In the genomic region with DNA sequence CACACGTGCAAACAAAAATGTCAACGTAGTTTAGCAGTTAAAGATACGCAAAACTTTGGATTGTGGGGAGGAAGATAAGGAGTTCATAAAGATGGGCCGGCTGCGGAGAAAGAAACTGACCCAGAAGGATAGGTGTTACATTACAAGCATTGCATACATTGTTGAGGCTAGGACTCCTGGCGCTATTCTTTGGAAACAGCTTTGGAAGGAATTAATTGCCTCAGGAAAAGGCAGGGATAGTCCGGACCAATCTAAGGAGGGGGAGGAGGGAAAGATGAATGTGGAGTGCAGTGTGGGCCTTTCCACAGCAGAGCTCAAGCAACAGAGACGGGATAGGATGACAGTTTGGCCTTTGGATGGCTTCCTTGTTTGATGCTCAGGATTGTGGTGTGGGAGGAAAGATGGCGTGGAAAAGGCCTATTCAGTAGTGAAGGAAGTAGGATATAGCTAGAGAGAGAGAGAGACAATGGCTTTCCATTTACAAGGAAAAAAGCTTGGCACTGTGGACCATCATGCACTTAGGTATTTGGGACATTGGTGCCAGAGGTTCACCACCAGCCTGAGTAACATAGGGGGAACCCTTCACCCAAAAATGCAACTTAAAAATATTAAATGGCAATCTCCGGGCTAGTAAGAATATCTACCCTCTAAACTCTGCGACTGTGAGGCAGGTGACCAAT, we compare ENCODE assay signal across 8 mouse cellular contexts. TPM values are rescaled to one million over a fixed set of nuclear protein-coding genes. Genes with fewer than 3 reads are reported as not detected.
DNase-seq lines count a peak whose midpoint lies in the region; ATAC-seq lines count a peak whose summit lies in the region.

No protein-coding gene starts in this region.

- DNase-seq in lung, postnatal 25 days (ENCODE audit: low spot score), result no peak
- DNase-seq in left cerebral cortex, adult 11 months (ENCODE audit: low spot score), result no peak
- no peak for DNase-seq in c-Kit-positive CD71-positive TER-119-positive erythroid progenitor cells, embryonic 14.5 days (ENCODE audit: low spot score)
- no peak for DNase-seq in left cerebral cortex, postnatal 25 days (ENCODE audit: low spot score in 2 of 2)

- peak overlapping the region; percentile 98 for H3K9ac ChIP-seq in lung, embryonic 16.5 days (ENCODE audit: low read length)
- H3K9ac ChIP-seq in embryonic facial prominence, embryonic 12.5 days, result peak overlapping the region; percentile 95
- peak overlapping the region; percentile 94 for H3K9ac ChIP-seq in intestine, embryonic 16.5 days (ENCODE audit: low read depth, low read length)
- peak overlapping the region; percentile 92 for H3K9ac ChIP-seq in neural tube, embryonic 15.5 days (replicated peaks)

- peak overlapping the region; percentile 96 for H3K4me2 ChIP-seq in lung, embryonic 16.5 days (ENCODE audit: low read depth, low read length)
- peak overlapping the region; percentile 98 for H3K4me2 ChIP-seq in embryonic facial prominence, embryonic 12.5 days (replicated peaks)
- peak overlapping the region; percentile 88 for H3K4me2 ChIP-seq in intestine, embryonic 16.5 days (ENCODE audit: low read depth, low read length)
- H3K4me2 ChIP-seq in neural tube, embryonic 15.5 days, result peak overlapping the region; percentile 98

- H3K36me3 ChIP-seq in lung, embryonic 16.5 days (ENCODE audit: control insufficient read depth, insufficient read depth, low read length), result no peaks in the 10 kb centered on the region
- 0 out of 2 replicates have a peak, but pooled peaks cover 4% of the 10 kb centered on the region for H3K36me3 ChIP-seq in embryonic facial prominence, embryonic 12.5 days
- H3K36me3 ChIP-seq in intestine, embryonic 16.5 days (ENCODE audit: control insufficient read depth, insufficient read depth, low read length), result no peaks in the 10 kb centered on the region
- H3K36me3 ChIP-seq in neural tube, embryonic 15.5 days, result no peaks in the 10 kb centered on the region

- ATAC-seq in lung, embryonic 16.5 days (ENCODE audit: low read depth), result no peak
- ATAC-seq in embryonic facial prominence, embryonic 12.5 days (ENCODE audit: insufficient number of reproducible peaks, insufficient read depth, low FRiP score, low TSS enrichment), result no peak
- no peak for ATAC-seq in intestine, embryonic 16.5 days
- no peak for ATAC-seq in neural tube, embryonic 15.5 days (ENCODE audit: low FRiP score)

- intact Hi-C loops in left cerebral cortex, postnatal 25 days (cut with DNase I), result no loop called here

- H3K4me1 ChIP-seq in lung, embryonic 16.5 days (replicated peaks; ENCODE audit: control insufficient read depth, insufficient read depth, low read length), result peaks cover 19% of the 10 kb centered on the region
- H3K4me1 ChIP-seq in embryonic facial prominence, embryonic 12.5 days, result peaks cover 20% of the 10 kb centered on the region
- H3K4me1 ChIP-seq in intestine, embryonic 16.5 days (ENCODE audit: control insufficient read depth, insufficient read depth, low read length), result peaks cover 24% of the 10 kb centered on the region
- peaks cover 46% of the 10 kb centered on the region for H3K4me1 ChIP-seq in neural tube, embryonic 15.5 days

- no peaks in the 10 kb centered on the region for H3K9me3 ChIP-seq in lung, embryonic 16.5 days (ENCODE audit: control insufficient read depth, low read length)
- no peaks in the 10 kb centered on the region for H3K9me3 ChIP-seq in embryonic facial prominence, embryonic 12.5 days
- no peaks in the 10 kb centered on the region for H3K9me3 ChIP-seq in intestine, embryonic 16.5 days (ENCODE audit: control insufficient read depth, low read length)
- no peaks in the 10 kb centered on the region for H3K9me3 ChIP-seq in neural tube, embryonic 15.5 days (replicated peaks)

- H3K4me3 ChIP-seq in lung, embryonic 16.5 days (ENCODE audit: low read length), result peak overlapping the region; percentile 99
- H3K4me3 ChIP-seq in embryonic facial prominence, embryonic 12.5 days, result peak overlapping the region; percentile 98
- H3K4me3 ChIP-seq in intestine, embryonic 16.5 days (ENCODE audit: low read length), result peak overlapping the region; percentile 88
- peak overlapping the region; percentile 65 for H3K4me3 ChIP-seq in neural tube, embryonic 15.5 days (replicated peaks)

- H3K27ac ChIP-seq in lung, embryonic 16.5 days (ENCODE audit: low read length), result no peak overlapping the region
- no peak overlapping the region for H3K27ac ChIP-seq in embryonic facial prominence, embryonic 12.5 days
- peak overlapping the region; percentile 84 for H3K27ac ChIP-seq in intestine, embryonic 16.5 days (ENCODE audit: low read length)
- peak overlapping the region; percentile 86 for H3K27ac ChIP-seq in neural tube, embryonic 15.5 days (replicated peaks)

- no peaks in the 10 kb centered on the region for H3K27me3 ChIP-seq in lung, embryonic 16.5 days (ENCODE audit: control insufficient read depth, insufficient read depth, low read depth, low read length)
- no peaks in the 10 kb centered on the region for H3K27me3 ChIP-seq in embryonic facial prominence, embryonic 12.5 days
- H3K27me3 ChIP-seq in intestine, embryonic 16.5 days (replicated peaks; ENCODE audit: control insufficient read depth, insufficient read depth, low read length), result no peaks in the 10 kb centered on the region
- H3K27me3 ChIP-seq in neural tube, embryonic 15.5 days (replicated peaks), result no peaks in the 10 kb centered on the region

- WGBS in lung, embryonic 16.5 days, result 19% methylated on average over 11 of the region's 11 CpGs
- 24% methylated on average over 11 of the region's 11 CpGs for WGBS in embryonic facial prominence, embryonic 12.5 days
- 22% methylated on average over 11 of the region's 11 CpGs for whole genome bisulfite sequencing in intestine, embryonic 16.5 days
- WGBS in neural tube, embryonic 15.5 days, result 32% methylated on average over 11 of the region's 11 CpGs

RNA-seq across cellular contexts. Expression of gene Clta, which starts 9.3 kb away (rescaled TPM):
- polyA plus RNA-seq in lung, embryonic 16.5 days (2015; fragmentation: Nextera tagmentation; extraction: Ambion mirVana), result 186 and 199 TPM in 2 replicates
- 254 and 261 TPM in 2 replicates for polyA plus RNA-seq in embryonic facial prominence, embryonic 12.5 days (2016; fragmentation: Nextera tagmentation; extraction: Ambion mirVana)
- 241 and 256 TPM in 2 replicates for polyA plus RNA-seq in intestine, embryonic 16.5 days (2015; fragmentation: Nextera tagmentation; extraction: Ambion mirVana)
- 342 and 381 TPM in 2 replicates for polyA plus RNA-seq in neural tube, embryonic 15.5 days (2015; fragmentation: Nextera tagmentation; extraction: Ambion mirVana)
- total RNA-seq in left cerebral cortex, postnatal 25 days (2021), result 100 to 1,000 TPM; 280 to 281 TPM

RNA-seq across cellular contexts. Expression of gene Ccin, which starts 30.2 kb away (rescaled TPM):
- not detected in 2 replicates for polyA plus RNA-seq in lung, embryonic 16.5 days (2015; fragmentation: Nextera tagmentation; extraction: Ambion mirVana)
- polyA plus RNA-seq in embryonic facial prominence, embryonic 12.5 days (2016; fragmentation: Nextera tagmentation; extraction: Ambion mirVana), result 0.11 TPM in 1 of 2 replicates, not detected in the other
- polyA plus RNA-seq in intestine, embryonic 16.5 days (2015; fragmentation: Nextera tagmentation; extraction: Ambion mirVana), result not detected in 2 replicates
- not detected in 2 replicates for polyA plus RNA-seq in neural tube, embryonic 15.5 days (2015; fragmentation: Nextera tagmentation; extraction: Ambion mirVana)
- not detected for total RNA-seq in left cerebral cortex, postnatal 25 days (2021)

RNA-seq across cellular contexts. Expression of gene Glipr2, which starts 56.3 kb away (rescaled TPM):
- 57.8 and 59.6 TPM in 2 replicates for polyA plus RNA-seq in lung, embryonic 16.5 days (2015; fragmentation: Nextera tagmentation; extraction: Ambion mirVana)
- 113 and 118 TPM in 2 replicates for polyA plus RNA-seq in embryonic facial prominence, embryonic 12.5 days (2016; fragmentation: Nextera tagmentation; extraction: Ambion mirVana)
- 69.4 and 78.5 TPM in 2 replicates for polyA plus RNA-seq in intestine, embryonic 16.5 days (2015; fragmentation: Nextera tagmentation; extraction: Ambion mirVana)
- polyA plus RNA-seq in neural tube, embryonic 15.5 days (2015; fragmentation: Nextera tagmentation; extraction: Ambion mirVana), result 42.3 and 51.4 TPM in 2 replicates
- total RNA-seq in left cerebral cortex, postnatal 25 days (2021), result 1 to 10 TPM; 2.7 to 2.9 TPM

Comparison
In these comparisons a context has a peak if more than half of its experiments do, and no peak if none do; other contexts are left out.
1. H3K27ac ChIP-seq: peak in intestine, embryonic 16.5 days (single experiment) and neural tube, embryonic 15.5 days (single experiment); none in lung, embryonic 16.5 days (single experiment) and embryonic facial prominence, embryonic 12.5 days (single experiment).
2. Peak in every context shown above with its lines, with median percentiles within 50 percentile points of each other: H3K4me2 ChIP-seq, H3K4me3 ChIP-seq and H3K9ac ChIP-seq.